ENCODE assay signal across 8 mouse cellular contexts in genomic region chr19:45475928-45476553, GRCm38 (mm10).
DNase-seq lines count a peak whose midpoint lies in the region; ATAC-seq and TF ChIP-seq lines count a peak whose summit lies in the region.

No protein-coding gene starts in this region.

- H3K4me3 ChIP-seq in gastrocnemius, adult 2 months = peak overlapping the region; percentile 64
- H3K4me3 ChIP-seq in forebrain, embryonic 16.5 days (replicated peaks; ENCODE audit: low read length) = peak overlapping the region; percentile 7; the same call in 1 of the 2 replicates
- 0 out of 2 replicates have a peak overlapping the region, but pooled peaks have one; percentile 10 for H3K4me3 ChIP-seq in lung, postnatal 0 days (ENCODE audit: low read depth, low read length)
- no peak overlapping the region for H3K4me3 ChIP-seq in stomach, embryonic 16.5 days (replicated peaks; ENCODE audit: low read length)

- TF ChIP-seq EP300 in lung, postnatal 0 days (IDR thresholded peaks at IDR 0.05) = peak; percentile 39; the same call in 1 of the 2 replicates

- peak overlapping the region; percentile 45 for H3K4me2 ChIP-seq in forebrain, embryonic 16.5 days (ENCODE audit: low read length)
- H3K4me2 ChIP-seq in lung, postnatal 0 days (replicated peaks; ENCODE audit: low read depth, low read length) = peak overlapping the region; percentile 8; the same call in 1 of the 2 replicates
- H3K4me2 ChIP-seq in stomach, embryonic 16.5 days (ENCODE audit: low read depth, low read length) = no peak overlapping the region

- peaks cover 36% of the 10 kb centered on the region for H3K4me1 ChIP-seq in forebrain, embryonic 16.5 days (replicated peaks; ENCODE audit: control insufficient read depth, insufficient read depth, low read length)
- no peaks in the 10 kb centered on the region for H3K4me1 ChIP-seq in lung, postnatal 0 days (ENCODE audit: insufficient read depth, low read depth, low read length)
- H3K4me1 ChIP-seq in stomach, embryonic 16.5 days (ENCODE audit: control insufficient read depth, insufficient read depth, low read length) = peaks cover 2% of the 10 kb centered on the region; the same call in 1 of the 2 replicates

- 0 out of 2 replicates have a peak overlapping the region, but pooled peaks have one; percentile 18 for H3K9ac ChIP-seq in forebrain, embryonic 16.5 days (replicated peaks; ENCODE audit: low read depth, low read length)
- H3K9ac ChIP-seq in lung, postnatal 0 days (replicated peaks; ENCODE audit: low read depth) = no peak overlapping the region
- H3K9ac ChIP-seq in stomach, embryonic 16.5 days (ENCODE audit: low read length) = no peak overlapping the region

- WGBS in forebrain, embryonic 16.5 days = 6% methylated on average over 24 of the region's 24 CpGs
- WGBS in lung, postnatal 0 days = 54% methylated on average over 24 of the region's 24 CpGs
- WGBS in stomach, embryonic 16.5 days = 56% methylated on average over 24 of the region's 24 CpGs

- H3K27me3 ChIP-seq in forebrain, embryonic 16.5 days (replicated peaks; ENCODE audit: control insufficient read depth, insufficient read depth, low read length) = no peaks in the 10 kb centered on the region
- H3K27me3 ChIP-seq in lung, postnatal 0 days (replicated peaks; ENCODE audit: insufficient read depth, low read length) = no peaks in the 10 kb centered on the region
- H3K27me3 ChIP-seq in stomach, embryonic 16.5 days (ENCODE audit: control insufficient read depth, insufficient read depth, low read length) = no peaks in the 10 kb centered on the region

- no peaks in the 10 kb centered on the region for H3K9me3 ChIP-seq in forebrain, embryonic 16.5 days (ENCODE audit: control insufficient read depth, low read length)
- no peaks in the 10 kb centered on the region for H3K9me3 ChIP-seq in lung, postnatal 0 days (ENCODE audit: low read length)
- H3K9me3 ChIP-seq in stomach, embryonic 16.5 days (replicated peaks; ENCODE audit: control insufficient read depth, low read length) = no peaks in the 10 kb centered on the region

- no peak for TF ChIP-seq CTCF in gastrocnemius, adult 2 months (IDR thresholded peaks at IDR 0.05)
- no peak for TF ChIP-seq CTCF in lung, postnatal 0 days (IDR thresholded peaks at IDR 0.05)

- H3K36me3 ChIP-seq in forebrain, embryonic 16.5 days (ENCODE audit: control insufficient read depth, insufficient read depth) = no peaks in the 10 kb centered on the region
- no peaks in the 10 kb centered on the region for H3K36me3 ChIP-seq in lung, postnatal 0 days (ENCODE audit: insufficient read depth, low read length)
- H3K36me3 ChIP-seq in stomach, embryonic 16.5 days (ENCODE audit: control insufficient read depth, insufficient read depth, low read length) = no peaks in the 10 kb centered on the region

- intact Hi-C loops in gastrocnemius, adult 2 months (cut with DNase I) = loop anchor here (5.0 kb wide), 1 partner anchor 66 kb away; no protein-coding TSS in a partner anchor

- ATAC-seq in forebrain, embryonic 16.5 days = peak; percentile 80
- peak; percentile 71 for ATAC-seq in lung, postnatal 0 days
- ATAC-seq in stomach, embryonic 16.5 days (ENCODE audit: insufficient read depth, low FRiP score) = no peak
- ATAC-seq in megakaryocyte, adult 5-6 weeks (ENCODE audit: poor library complexity, severe bottlenecking) = no peak

- DNase-seq in gastrocnemius, adult 2 months = no peak
- no peak for DNase-seq in gastrocnemius, postnatal 25 days
- peak; percentile 57 for DNase-seq in brain, embryonic 18.5 days (ENCODE audit: low read depth, low spot score)
- DNase-seq in lung, postnatal 0 days (ENCODE audit: low spot score) = peak; percentile 85
- no peak for DNase-seq in urinary bladder, postnatal 4 days (ENCODE audit: low spot score in 2 of 2)

- peak overlapping the region; percentile 82 for H3K27ac ChIP-seq in gastrocnemius, adult 2 months
- H3K27ac ChIP-seq in forebrain, embryonic 16.5 days (ENCODE audit: low read length) = peak overlapping the region; percentile 85
- H3K27ac ChIP-seq in lung, postnatal 0 days (ENCODE audit: low read length) = peak overlapping the region; percentile 28
- 0 out of 2 replicates have a peak overlapping the region, but pooled peaks have one; percentile 20 for H3K27ac ChIP-seq in stomach, embryonic 16.5 days (ENCODE audit: low read length)

Comparison
In these comparisons a context has a peak if more than half of its experiments do, and no peak if none do; other contexts are left out.
1. DNase-seq: peak in brain, embryonic 18.5 days (single experiment) and lung, postnatal 0 days (single experiment); none in gastrocnemius, adult 2 months (single experiment), gastrocnemius, postnatal 25 days (single experiment) and urinary bladder, postnatal 4 days (0 of 2).
2. H3K27ac ChIP-seq: peak in every context shown above with its lines; median percentile 85 in forebrain, embryonic 16.5 days; 82 in gastrocnemius, adult 2 months; 28 in lung, postnatal 0 days; 20 in stomach, embryonic 16.5 days.
3. ATAC-seq: peak in forebrain, embryonic 16.5 days (single experiment) and lung, postnatal 0 days (single experiment); none in stomach, embryonic 16.5 days (single experiment) and megakaryocyte, adult 5-6 weeks (single experiment).